Mouse (Mus musculus) T-cell, adult 66 days (primary cell): Measurements from ENCODE around the gene Dpm3. TPM values are rescaled to one million over a fixed set of nuclear protein-coding genes. Genes with fewer than 3 reads are reported as not detected.

Experiments
- total RNA-seq, 2 experiments: library from RNA; stranded (reverse); gene quantifications; 3 replicates in 1 of 2; 4 replicates in 1 of 2; pipeline ENCODE4 v1.2.4; 2023

The Dpm3 gene
- 10 to 100 TPM; 68.1 to 70.0 TPM for total RNA-seq

DNA sequence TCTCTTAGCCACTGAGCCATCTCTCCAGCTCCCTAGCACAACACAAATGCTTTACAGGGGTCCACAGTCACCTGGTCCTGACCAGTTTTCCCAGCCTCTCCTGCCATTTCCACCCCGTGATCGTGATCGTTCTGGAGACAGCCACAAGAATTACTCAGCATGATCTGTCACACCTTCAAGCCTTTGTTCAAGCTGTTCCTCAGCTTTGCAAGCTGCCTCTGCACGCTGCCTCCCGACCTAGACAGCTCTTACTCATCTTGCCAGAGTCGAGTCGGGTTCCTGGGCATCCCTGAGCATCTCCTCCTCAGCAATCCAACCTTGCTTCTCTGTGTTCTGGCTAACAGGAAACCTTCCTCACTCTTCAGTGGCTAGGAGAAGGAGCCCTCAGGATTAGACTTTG, at the start of gene Dpm3:
TSS of gene Dpm3 (plus strand) at position 283 of the 400 bp plus-strand sequence.

DNA sequence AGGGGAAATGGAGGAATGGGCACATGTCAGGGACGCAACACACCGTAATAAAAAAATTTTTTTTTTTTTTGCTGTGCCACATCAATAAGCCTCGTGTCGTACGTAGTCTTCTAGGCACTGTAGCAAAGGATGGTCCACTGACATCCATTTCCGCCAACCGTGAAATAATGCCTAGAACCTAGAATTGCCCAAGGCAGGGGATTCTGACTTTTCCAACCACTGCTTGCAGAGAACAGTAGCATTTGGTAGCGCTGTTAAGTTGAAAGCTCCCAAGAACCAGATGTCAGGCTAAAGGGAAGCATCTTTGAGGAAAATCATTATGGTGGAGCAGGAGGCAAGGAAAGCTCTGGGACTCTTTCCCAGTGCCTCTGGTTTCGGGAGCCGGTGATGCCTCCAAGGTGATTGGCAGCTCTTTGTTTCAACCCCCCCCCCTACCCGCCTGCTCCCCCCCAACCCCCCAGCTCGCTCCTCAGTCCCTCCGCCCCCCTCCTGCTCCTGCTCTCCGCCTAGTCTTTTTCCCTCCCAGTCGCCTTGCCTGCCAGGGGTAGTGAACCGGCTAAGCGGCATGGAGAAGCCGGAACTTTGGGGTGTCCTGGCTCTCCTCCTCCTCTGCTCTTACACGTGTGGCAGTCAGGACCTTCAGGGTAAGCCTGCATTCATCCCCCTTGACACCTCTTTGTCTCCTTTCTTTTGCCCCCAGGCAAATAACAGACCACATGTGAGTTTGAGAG, 44.3 kb upstream of the Dpm3 start, which contains the start of gene Thbs3:
TSS of gene Thbs3 (plus strand) at position 500 of the 731 bp plus-strand sequence.

DNA sequence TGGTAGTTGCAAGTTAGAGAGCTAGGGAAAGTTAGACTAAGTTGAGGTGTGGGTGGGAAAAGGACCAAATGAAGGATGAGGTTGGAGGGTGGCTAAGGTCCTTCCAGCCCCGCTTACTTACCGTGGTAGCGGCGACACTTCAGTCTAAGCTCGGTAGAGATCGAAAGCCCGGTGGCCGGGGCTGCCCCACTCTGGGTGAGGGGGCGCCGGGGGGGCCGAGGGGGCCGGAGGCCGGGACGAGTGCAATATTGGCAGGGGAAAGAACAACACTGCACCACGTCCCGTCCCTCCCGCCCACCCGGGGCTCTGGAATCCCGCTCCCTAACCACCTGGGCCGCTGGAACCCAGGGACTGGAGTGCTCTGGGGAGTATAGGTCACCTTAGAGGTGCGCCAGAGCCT, 32.3 kb upstream of the Dpm3 start, which contains the start of gene Mtx1:
TSS of gene Mtx1 (minus strand) at position 189 of the 400 bp plus-strand sequence.

DNA sequence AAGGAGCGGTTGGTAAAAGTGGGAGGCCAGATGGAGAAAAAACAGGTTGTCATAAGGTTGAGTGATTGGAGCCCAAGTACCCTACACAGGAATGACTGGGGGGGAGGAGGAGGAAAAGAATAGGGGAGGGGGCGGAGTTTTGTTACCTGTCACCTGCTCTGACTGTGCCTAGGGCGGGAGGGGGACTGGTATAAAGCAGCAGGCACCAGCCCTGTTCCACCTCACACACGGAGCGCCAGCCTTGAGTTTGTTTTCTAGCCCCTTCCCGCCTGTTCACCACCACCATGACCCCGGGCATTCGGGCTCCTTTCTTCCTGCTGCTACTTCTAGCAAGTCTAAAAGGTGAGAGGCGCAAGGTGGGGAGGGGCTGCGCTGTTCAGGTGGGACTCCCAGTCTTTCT, 30.3 kb upstream of the Dpm3 start, which contains the start of gene Muc1:
TSS of gene Muc1 (plus strand) at position 222 of the 400 bp plus-strand sequence.

DNA sequence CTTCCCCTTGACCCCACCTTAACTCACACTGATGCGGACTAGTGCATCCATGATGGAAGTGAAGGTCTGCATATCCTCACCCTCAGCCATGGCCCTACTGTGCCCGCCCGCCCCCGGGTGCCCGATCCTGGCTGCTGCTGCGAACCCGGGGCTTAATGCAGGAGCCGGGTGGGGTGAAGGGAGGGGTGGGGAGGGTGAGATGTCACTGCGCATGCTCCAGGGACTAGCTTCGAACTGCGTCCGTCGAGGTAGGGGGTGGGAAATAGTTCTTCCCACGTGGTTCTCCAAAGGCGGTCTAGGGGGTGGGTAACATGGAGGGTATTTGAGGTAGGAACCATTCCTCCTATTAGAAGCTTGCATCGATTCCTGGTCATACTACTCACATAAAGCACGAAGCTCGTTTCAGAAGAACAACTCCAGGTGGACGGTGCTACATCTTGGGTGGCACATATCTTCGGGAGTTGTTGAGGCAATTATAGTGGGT, 13.4 kb upstream of the Dpm3 start, which contains the start of gene Krtcap2:
TSS of gene Krtcap2 (plus strand) at position 279 of the 484 bp plus-strand sequence.

DNA sequence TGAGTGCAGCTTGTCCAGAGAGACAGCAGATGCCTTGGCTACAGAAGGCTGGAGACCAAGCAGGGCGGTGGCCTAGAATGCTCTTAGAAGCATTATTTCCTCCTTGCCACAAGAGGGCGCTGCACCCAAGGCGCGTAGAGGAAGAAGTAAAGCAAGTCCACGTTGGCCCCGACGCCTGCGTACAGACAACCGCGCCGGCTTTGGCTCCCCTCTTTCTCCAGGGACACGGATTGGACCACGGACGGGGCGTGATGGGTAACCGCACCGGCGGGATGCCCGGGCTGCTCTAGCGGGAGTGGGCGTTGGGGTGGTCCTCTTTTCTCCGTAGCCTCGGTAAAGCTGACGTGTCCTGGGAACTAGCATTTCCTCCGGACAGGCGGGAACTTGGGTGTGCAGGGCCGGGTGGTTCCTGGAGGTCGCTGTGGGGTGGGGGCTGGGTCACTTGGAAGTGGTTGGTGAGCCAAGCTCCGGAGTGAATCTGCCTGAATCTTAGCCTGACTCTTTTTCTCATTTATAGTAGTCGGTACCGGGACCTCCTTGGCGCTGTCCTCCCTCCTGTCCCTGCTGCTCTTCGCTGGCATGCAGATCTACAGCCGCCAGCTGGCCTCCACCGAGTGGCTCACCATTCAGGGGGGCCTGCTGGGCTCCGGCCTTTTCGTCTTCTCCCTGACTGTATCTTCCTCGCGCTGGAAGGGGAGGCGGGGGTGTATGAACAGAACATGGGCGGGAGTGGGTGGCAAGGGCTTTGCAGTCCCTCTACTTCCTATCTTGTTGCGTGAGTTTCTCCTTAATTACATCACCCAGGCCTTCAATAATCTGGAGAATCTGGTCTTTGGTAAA, 12.7 kb upstream of the Dpm3 start, which contains the start of gene Trim46:
TSS of gene Trim46 (minus strand) at position 49 of the 840 bp plus-strand sequence.

DNA sequence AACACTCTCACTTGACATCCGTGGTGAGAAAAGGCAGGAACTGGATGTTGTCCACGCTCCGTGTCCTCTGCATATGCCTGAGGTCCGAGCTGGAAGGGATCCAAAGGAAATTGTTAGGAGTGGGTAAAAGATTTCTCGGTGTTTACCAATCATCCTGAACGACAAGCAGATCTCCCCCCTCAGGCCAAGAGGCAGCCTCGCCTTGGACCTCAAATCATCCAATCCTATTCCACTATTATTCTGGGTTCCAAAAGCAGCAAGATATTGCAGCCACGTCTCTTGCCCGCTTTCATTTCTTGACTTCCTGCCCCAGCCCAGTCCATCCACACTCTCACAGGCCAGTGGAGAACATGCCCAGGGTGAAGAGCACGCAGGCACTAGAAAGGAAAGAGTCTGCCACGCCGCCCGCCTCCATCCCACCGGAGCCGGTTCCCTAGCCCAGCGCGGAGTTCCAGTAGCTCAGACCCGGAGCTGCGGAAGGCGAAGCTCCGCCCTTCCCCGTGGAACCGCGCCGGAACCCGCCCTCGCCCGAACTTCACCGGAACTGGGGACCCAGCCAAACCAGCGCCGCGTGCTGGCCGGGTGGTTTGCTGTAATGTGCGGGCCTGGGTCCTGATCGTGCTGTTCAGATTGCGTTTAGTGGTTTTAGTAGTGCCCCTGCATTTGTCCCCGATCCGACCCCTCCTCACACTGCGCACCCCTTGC, 11.0 kb downstream of the Dpm3 start, which contains the start of gene Slc50a1:
TSS of gene Slc50a1 (minus strand) at position 520 of the 705 bp plus-strand sequence.

DNA sequence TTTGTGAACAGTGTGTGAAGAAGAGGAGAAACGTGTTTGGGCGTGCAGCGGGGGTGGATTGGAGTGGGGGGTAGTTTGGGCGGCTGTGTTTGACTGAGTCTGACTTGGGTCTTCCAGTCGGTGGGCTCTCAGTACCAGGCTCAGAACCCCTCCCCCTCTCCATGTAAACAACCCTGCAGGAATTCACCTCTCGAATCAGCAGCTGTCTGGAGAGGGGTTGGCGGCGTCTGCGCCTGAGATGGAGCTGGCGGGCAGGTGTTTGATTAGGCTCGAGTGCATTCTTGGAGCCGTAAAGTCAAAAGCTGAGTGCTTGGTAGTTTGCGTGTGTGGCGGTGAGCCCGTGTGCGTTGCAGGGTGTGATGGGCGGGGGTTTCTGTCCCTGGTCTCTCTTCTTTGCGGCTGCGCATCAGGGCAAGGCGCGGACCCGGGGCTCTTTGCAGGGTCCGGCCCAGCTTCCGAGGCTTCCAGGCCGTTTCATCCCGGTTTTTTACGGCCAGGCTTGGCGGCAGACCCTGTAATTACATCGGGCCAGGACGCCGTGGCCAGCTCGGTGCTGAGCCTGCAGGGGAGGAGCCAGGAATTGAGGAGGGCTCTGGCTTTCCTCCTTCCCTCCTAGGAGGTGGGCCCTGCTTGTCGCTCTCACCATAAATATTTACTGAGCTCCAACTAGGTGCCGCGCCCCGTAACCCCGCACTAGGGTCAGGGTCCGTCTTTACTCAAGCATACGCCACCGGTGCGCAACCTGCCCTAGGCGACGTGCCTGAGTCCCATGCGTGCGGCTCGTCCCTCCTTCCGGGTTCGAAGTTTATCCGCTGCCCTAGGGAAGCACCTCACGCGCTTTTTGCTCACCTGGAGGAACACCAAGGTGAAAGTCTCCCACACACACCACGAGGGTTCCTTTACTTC, 21.7 kb downstream of the Dpm3 start, which contains the start of gene Efna1:
TSS of gene Efna1 (minus strand) at position 537 of the 906 bp plus-strand sequence.

Other genes with a start within 250 kb of the Dpm3 start
- 10 to 100 TPM; 61.7 to 65.0 TPM for gene Rusc1, start 166.0 kb upstream of the Dpm3 start, total RNA-seq
- under 1 TPM in 1 of 2 experiments, not detected in 1; 0.26 TPM for gene Gm43738, start 158.3 kb upstream of the Dpm3 start, total RNA-seq
- 10 to 100 TPM; 32.7 to 40.2 TPM for gene Fdps, start 157.4 kb upstream of the Dpm3 start, total RNA-seq
- under 1 TPM; 0.74 to 0.96 TPM for gene Pklr, start 123.2 kb upstream of the Dpm3 start, total RNA-seq
- gene Hcn3, start 99.2 kb upstream of the Dpm3 start, total RNA-seq: 10 to 100 TPM; 11.3 to 14.4 TPM
- gene Clk2, start 94.6 kb upstream of the Dpm3 start, total RNA-seq: 100 to 1,000 TPM; 123 to 131 TPM
- 100 to 1,000 TPM; 159 to 177 TPM for gene Scamp3, start 81.9 kb upstream of the Dpm3 start, total RNA-seq
- gene Fam189b, start 76.2 kb upstream of the Dpm3 start, total RNA-seq: 100 to 1,000 TPM; 178 to 181 TPM
- gene Gba, start 56.4 kb upstream of the Dpm3 start, total RNA-seq: 10 to 100 TPM; 64.0 to 68.6 TPM
- 1 to 10 TPM; 3.4 to 6.3 TPM for gene Thbs3, start 44.2 kb upstream of the Dpm3 start, total RNA-seq
- 10 to 100 TPM; 85.4 to 95.2 TPM for gene Mtx1, start 32.3 kb upstream of the Dpm3 start, total RNA-seq
- gene Muc1, start 30.3 kb upstream of the Dpm3 start, total RNA-seq: under 1 TPM in 1 of 2 experiments, not detected in 1; 0.87 TPM
- gene Krtcap2, start 13.4 kb upstream of the Dpm3 start, total RNA-seq: 100 to 1,000 TPM; 100 to 110 TPM
- gene Trim46, start 13.0 kb upstream of the Dpm3 start, total RNA-seq: 1 to 10 TPM; 1.6 to 2.3 TPM
- 100 to 1,000 TPM in 1 of 2 experiments, 10 to 100 TPM in 1; 98.1 to 113 TPM for gene Slc50a1, start 11.2 kb downstream of the Dpm3 start, total RNA-seq
- gene Efna1, start 21.8 kb downstream of the Dpm3 start, total RNA-seq: not detected
- gene Efna3, start 63.6 kb downstream of the Dpm3 start, total RNA-seq: not detected
- not detected for gene Efna4, start 78.7 kb downstream of the Dpm3 start, total RNA-seq
- 10 to 100 TPM; 11.4 to 12.0 TPM for gene Adam15, start 90.6 kb downstream of the Dpm3 start, total RNA-seq
- gene Dcst2, start 102.6 kb downstream of the Dpm3 start, total RNA-seq: not detected
- gene Dcst1, start 105.9 kb downstream of the Dpm3 start, total RNA-seq: under 1 TPM in 1 of 2 experiments, not detected in 1; 0.76 TPM
- 100 to 1,000 TPM in 1 of 2 experiments, 10 to 100 TPM in 1; 98.0 to 107 TPM for gene Zbtb7b, start 135.4 kb downstream of the Dpm3 start, total RNA-seq
- gene Lenep, start 143.4 kb downstream of the Dpm3 start, total RNA-seq: under 1 TPM in 1 of 2 experiments, not detected in 1; 0.89 TPM
- 10 to 100 TPM; 34.1 to 34.4 TPM for gene Flad1, start 152.5 kb downstream of the Dpm3 start, total RNA-seq
- gene Cks1b, start 159.0 kb downstream of the Dpm3 start, total RNA-seq: 10 to 100 TPM in 1 of 2 experiments, 1 to 10 TPM in 1; 6.3 to 11.8 TPM
- gene Shc1, start 159.1 kb downstream of the Dpm3 start, total RNA-seq: 10 to 100 TPM; 87.6 to 92.3 TPM
- gene Pygo2, start 170.9 kb downstream of the Dpm3 start, total RNA-seq: 10 to 100 TPM; 45.5 to 46.1 TPM
- gene Pbxip1, start 177.3 kb downstream of the Dpm3 start, total RNA-seq: 100 to 1,000 TPM; 100 to 101 TPM
- gene Pmvk, start 195.2 kb downstream of the Dpm3 start, total RNA-seq: 10 to 100 TPM in 1 of 2 experiments, 1 to 10 TPM in 1; 6.2 to 11.9 TPM